Mouse (Mus musculus) liver, embryonic 11.5 days (tissue): ENCODE measurements at regions not wholly inside any gene's neighbourhood (a gene's known extent, or its start where the extent isn't known, plus 50 kb on each side); places are given as distances from the start of the nearest gene placed in this dataset.

Experiments
- ATAC-seq: fragments of 200-750 bp; cut with Nextera tagmentation; replicated peaks from 2 replicates; pipeline ENCODE4 v1.8.0; 2017; ENCODE audit warnings: moderate number of reproducible peaks, mild to moderate bottlenecking, moderate TSS enrichment, moderate library complexity; ENCODE audit not compliant: low FRiP score
- DNase-seq: peaks from one replicate; pipeline ENCODE4 v3.0.0-alpha.2; 2017; ENCODE audit warnings: low spot score
- H3K27ac ChIP-seq: fragments of 300-500 bp; sonication (generic); 2 replicates; pipeline ENCODE4 v1.5.1; 2014; ENCODE audit warnings: mild to moderate bottlenecking, low read depth, low read length, control low read depth
- H3K27me3 ChIP-seq: fragments of 300-500 bp; sonication (generic); replicated peaks from 2 replicates; pipeline ENCODE4 v1.6.1; 2014; ENCODE audit warnings: low read length, mixed read lengths; ENCODE audit not compliant: control insufficient read depth, insufficient read depth
- H3K36me3 ChIP-seq: fragments of 300-500 bp; sonication (generic); 2 replicates; pipeline ENCODE4 v1.6.1; 2014; ENCODE audit warnings: mild to moderate bottlenecking, low read length, moderate library complexity, mixed read lengths; ENCODE audit not compliant: control insufficient read depth, insufficient read depth
- H3K4me1 ChIP-seq: fragments of 300-500 bp; sonication (generic); replicated peaks from 2 replicates; pipeline ENCODE4 v1.6.1; 2014; ENCODE audit warnings: low read length, mixed read lengths; ENCODE audit not compliant: control insufficient read depth, insufficient read depth
- H3K4me2 ChIP-seq: fragments of 300-500 bp; sonication (generic); 2 replicates; pipeline ENCODE4 v1.6.1; 2014; ENCODE audit warnings: mild to moderate bottlenecking, control low read depth, moderate library complexity
- H3K4me3 ChIP-seq: fragments of 300-500 bp; sonication (generic); 2 replicates; pipeline ENCODE4 v1.5.1; 2014; ENCODE audit warnings: low read depth, low read length, control low read depth
- H3K9ac ChIP-seq: fragments of 300-500 bp; sonication (generic); 2 replicates; pipeline ENCODE4 v1.6.1; 2014; ENCODE audit warnings: low read depth, low read length, control low read depth
- H3K9me3 ChIP-seq: fragments of 300-500 bp; sonication (generic); 2 replicates; pipeline ENCODE4 v1.6.1; 2016; ENCODE audit warnings: low read length, inconsistent platforms, mixed read lengths; ENCODE audit not compliant: control insufficient read depth
- WGBS: fragments of 180-500 bp; shearing (Covaris S2); extraction: QIAGEN DNeasy Blood & Tissue Kit; methylation state at CpG from one replicate; pipeline ENCODE4 v1.1.7; 2014; 5-methylcytosine and 5-hydroxymethylcytosine counted together

GRCm38 (mm10) chr7:39822550-39823178, 305.1 kb downstream of the Zfp619 start:
- WGBS: 75% methylated on average over 4 of the region's 4 CpGs
- no peaks in the 10 kb centered on the region for H3K4me1 ChIP-seq

GRCm38 (mm10) chr7:39828378-39828777, 310.8 kb downstream of the Zfp619 start:
- H3K4me1 ChIP-seq: no peaks in the 10 kb centered on the region
- WGBS: 76% methylated on average over 6 of the region's 6 CpGs
- no peaks in the 10 kb centered on the region for H3K36me3 ChIP-seq
- no peaks in the 10 kb centered on the region for H3K9me3 ChIP-seq
- DNase-seq: no peak
- no peak overlapping the region for H3K27ac ChIP-seq
- ATAC-seq: no peak
- no peak overlapping the region for H3K4me3 ChIP-seq
- no peak overlapping the region for H3K9ac ChIP-seq
- no peaks in the 10 kb centered on the region for H3K27me3 ChIP-seq
- no peak overlapping the region for H3K4me2 ChIP-seq

More at GRCm38 (mm10) chr7:39822550-39823178, 305.1 kb downstream of the Zfp619 start:
- Histone ChIP-seq H3K9ac (no peak overlapping the region), H3K4me3 (no peak overlapping the region), H3K4me2 (no peak overlapping the region), H3K9me3 (no peaks in the 10 kb centered on the region), H3K36me3 (no peaks in the 10 kb centered on the region), H3K27me3 (no peaks in the 10 kb centered on the region), H3K27ac (no peak overlapping the region)
- ATAC-seq (no peak), DNase-seq (no peak)

GRCm38 (mm10) chr7:39830831-39831230, 313.3 kb downstream of the Zfp619 start:
- H3K4me2 ChIP-seq: no peak overlapping the region
- no peak overlapping the region for H3K27ac ChIP-seq
- DNase-seq (no peak), ATAC-seq (no peak)
- no peaks in the 10 kb centered on the region for H3K9me3 ChIP-seq
- H3K4me3 ChIP-seq: no peak overlapping the region
- no peaks in the 10 kb centered on the region for H3K27me3 ChIP-seq
- no peaks in the 10 kb centered on the region for H3K36me3 ChIP-seq
- no peak overlapping the region for H3K9ac ChIP-seq
- no peaks in the 10 kb centered on the region for H3K4me1 ChIP-seq
- 80% methylated on average over 2 of the region's 2 CpGs for WGBS

- H3K4me3 ChIP-seq: no peak overlapping the region
- 81% methylated on average over 3 of the region's 3 CpGs for WGBS
Measured at GRCm38 (mm10) chr7:39841988-39842387, 324.4 kb downstream of the Zfp619 start.

GRCm38 (mm10) chr7:39847914-39848782, 330.6 kb downstream of the Zfp619 start:
- no peaks in the 10 kb centered on the region for H3K4me1 ChIP-seq
- DNase-seq (no peak), ATAC-seq (no peak)
- no peak overlapping the region for H3K4me2 ChIP-seq
- H3K27ac ChIP-seq: no peak overlapping the region
- no peak overlapping the region for H3K9ac ChIP-seq
- WGBS: 48% methylated on average over 7 of the region's 7 CpGs
- no peaks in the 10 kb centered on the region for H3K9me3 ChIP-seq
- H3K4me3 ChIP-seq: no peak overlapping the region
- H3K36me3 ChIP-seq: no peaks in the 10 kb centered on the region
- H3K27me3 ChIP-seq: no peaks in the 10 kb centered on the region

More at GRCm38 (mm10) chr7:39841988-39842387, 324.4 kb downstream of the Zfp619 start:
- Histone ChIP-seq H3K27me3 (no peaks in the 10 kb centered on the region), H3K9ac (no peak overlapping the region), H3K9me3 (no peaks in the 10 kb centered on the region), H3K4me1 (no peaks in the 10 kb centered on the region), H3K4me2 (no peak overlapping the region), H3K36me3 (no peaks in the 10 kb centered on the region), H3K27ac (no peak overlapping the region)
- DNase-seq: no peak
- no peak for ATAC-seq

GRCm38 (mm10) chr7:39857301-39857700, 339.7 kb downstream of the Zfp619 start:
- H3K4me3 ChIP-seq: no peak overlapping the region
- H3K27ac ChIP-seq: no peak overlapping the region
- no peaks in the 10 kb centered on the region for H3K36me3 ChIP-seq
- no peak overlapping the region for H3K9ac ChIP-seq
- H3K27me3 ChIP-seq: no peaks in the 10 kb centered on the region
- no peaks in the 10 kb centered on the region for H3K9me3 ChIP-seq
- DNase-seq: no peak
- H3K4me1 ChIP-seq: no peaks in the 10 kb centered on the region
- WGBS: 87% methylated on average over 2 of the region's 2 CpGs
- H3K4me2 ChIP-seq: no peak overlapping the region
- no peak for ATAC-seq

GRCm38 (mm10) chr7:39862835-39863234, 345.3 kb downstream of the Zfp619 start:
- no peaks in the 10 kb centered on the region for H3K27me3 ChIP-seq
- ATAC-seq (no peak), DNase-seq (no peak)
- WGBS: 71% methylated on average over 4 of the region's 4 CpGs
- no peaks in the 10 kb centered on the region for H3K9me3 ChIP-seq
- H3K4me2 ChIP-seq: no peak overlapping the region
- no peaks in the 10 kb centered on the region for H3K36me3 ChIP-seq
- H3K9ac ChIP-seq: no peak overlapping the region
- no peak overlapping the region for H3K4me3 ChIP-seq
- H3K27ac ChIP-seq: no peak overlapping the region
- no peaks in the 10 kb centered on the region for H3K4me1 ChIP-seq

- no peak overlapping the region for H3K4me3 ChIP-seq
- no peak overlapping the region for H3K4me2 ChIP-seq
- H3K36me3 ChIP-seq: no peaks in the 10 kb centered on the region
- H3K27ac ChIP-seq: no peak overlapping the region
- no peaks in the 10 kb centered on the region for H3K9me3 ChIP-seq
- ATAC-seq: no peak
- DNase-seq: no peak
- WGBS: 81% methylated on average over 3 of the region's 3 CpGs
- no peak overlapping the region for H3K9ac ChIP-seq
- no peaks in the 10 kb centered on the region for H3K27me3 ChIP-seq
- no peaks in the 10 kb centered on the region for H3K4me1 ChIP-seq
Measured at GRCm38 (mm10) chr7:39864130-39864529, 346.6 kb downstream of the Zfp619 start.

GRCm38 (mm10) chr7:39864781-39865180, 347.2 kb downstream of the Zfp619 start:
- H3K4me1 ChIP-seq: no peaks in the 10 kb centered on the region
- no peak overlapping the region for H3K4me2 ChIP-seq
- DNase-seq: no peak
- no peak overlapping the region for H3K27ac ChIP-seq
- ATAC-seq: no peak
- no peaks in the 10 kb centered on the region for H3K9me3 ChIP-seq
- 85% methylated on average over 3 of the region's 3 CpGs for WGBS
- H3K9ac ChIP-seq: no peak overlapping the region
- no peaks in the 10 kb centered on the region for H3K27me3 ChIP-seq
- H3K36me3 ChIP-seq: no peaks in the 10 kb centered on the region
- H3K4me3 ChIP-seq: no peak overlapping the region
